Mouse (Mus musculus) heart, adult 8-10 months (tissue): ENCODE results near the gene Sorbs2. TPM values are rescaled to one million over a fixed set of nuclear protein-coding genes. Genes with fewer than 3 reads are reported as not detected.

Experiments used
- DNase-seq: peaks from one replicate; pipeline ENCODE4 v3.0.0; 2022; ENCODE audit warnings: low spot score
- total RNA-seq, 4 experiments: library from RNA; stranded (reverse); gene quantifications; 2 replicates each; pipeline ENCODE4 v1.2.4; 2022

Sorbs2 gene
- total RNA-seq, 4 experiments from 2014 or later, result 587 to 749 (median 714) TPM

DNA sequence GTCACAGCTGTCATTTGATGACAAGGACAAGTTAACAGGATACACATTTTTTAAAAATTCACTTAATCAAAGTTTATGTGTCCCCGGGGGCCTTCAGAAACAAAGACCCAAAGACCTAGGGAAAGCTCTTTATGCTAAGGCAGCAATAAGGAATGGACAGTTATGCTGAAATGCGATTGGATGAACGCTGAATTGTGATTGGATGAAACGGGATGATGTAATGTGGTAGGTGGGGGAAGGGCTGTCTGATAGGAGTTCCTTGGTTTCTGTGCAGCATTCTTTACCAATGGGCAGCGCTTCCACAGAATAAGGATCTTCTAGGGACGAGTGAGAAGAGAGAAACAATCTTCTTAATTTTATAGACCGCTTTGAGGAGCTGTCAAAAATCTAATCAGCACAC, 108.0 kb downstream of the Sorbs2 start:
- DNase-seq, result no peak

DNA sequence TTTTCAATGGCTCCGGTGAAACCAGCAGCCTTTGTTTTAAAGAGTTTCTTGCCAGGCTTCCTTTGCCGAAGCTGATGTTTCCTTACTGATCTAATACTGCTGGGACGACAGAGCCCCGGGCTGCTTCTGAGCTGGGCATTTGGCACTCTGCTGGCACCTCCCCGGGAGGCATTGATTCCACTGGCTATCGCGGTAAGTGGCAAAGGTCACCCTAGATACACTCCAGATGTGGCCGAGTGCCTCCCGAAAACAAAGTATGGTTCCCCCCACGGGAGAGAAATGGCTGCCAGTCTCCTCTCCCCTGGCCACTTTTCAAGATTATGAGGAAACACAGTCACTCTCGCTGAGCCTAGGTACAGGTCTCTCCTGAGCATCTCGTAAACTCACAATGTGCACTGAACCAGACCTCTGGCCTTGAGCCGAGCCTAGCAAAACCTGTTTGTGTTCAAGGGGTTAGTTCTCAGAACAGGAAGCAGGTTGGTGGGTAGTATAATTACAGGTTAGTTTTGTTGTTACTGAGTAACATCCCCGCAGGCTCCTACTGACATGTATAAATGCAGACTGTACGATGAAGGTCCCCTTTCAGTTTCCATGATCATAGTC, 114.1 kb downstream of the Sorbs2 start:
- no peak for DNase-seq

DNA sequence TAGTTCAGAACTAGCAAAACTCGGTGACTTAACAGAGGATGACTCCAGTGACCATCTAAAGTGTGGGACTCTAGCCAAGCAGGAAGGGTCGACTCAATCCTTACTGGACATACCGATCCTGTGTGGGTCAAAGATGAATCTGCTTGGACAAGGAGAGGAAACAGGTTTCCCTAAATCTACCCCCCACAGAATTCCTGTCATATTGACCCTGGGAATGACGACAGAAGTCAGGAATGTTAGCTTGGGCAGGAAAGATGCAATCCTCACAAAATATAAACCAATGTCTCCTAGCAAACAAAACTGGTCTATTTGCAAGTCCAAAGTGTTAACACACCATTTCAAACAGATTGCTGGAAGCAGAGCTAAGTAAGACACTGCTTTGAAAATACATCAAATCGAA, 118.8 kb downstream of the Sorbs2 start:
- DNase-seq, result no peak

DNA sequence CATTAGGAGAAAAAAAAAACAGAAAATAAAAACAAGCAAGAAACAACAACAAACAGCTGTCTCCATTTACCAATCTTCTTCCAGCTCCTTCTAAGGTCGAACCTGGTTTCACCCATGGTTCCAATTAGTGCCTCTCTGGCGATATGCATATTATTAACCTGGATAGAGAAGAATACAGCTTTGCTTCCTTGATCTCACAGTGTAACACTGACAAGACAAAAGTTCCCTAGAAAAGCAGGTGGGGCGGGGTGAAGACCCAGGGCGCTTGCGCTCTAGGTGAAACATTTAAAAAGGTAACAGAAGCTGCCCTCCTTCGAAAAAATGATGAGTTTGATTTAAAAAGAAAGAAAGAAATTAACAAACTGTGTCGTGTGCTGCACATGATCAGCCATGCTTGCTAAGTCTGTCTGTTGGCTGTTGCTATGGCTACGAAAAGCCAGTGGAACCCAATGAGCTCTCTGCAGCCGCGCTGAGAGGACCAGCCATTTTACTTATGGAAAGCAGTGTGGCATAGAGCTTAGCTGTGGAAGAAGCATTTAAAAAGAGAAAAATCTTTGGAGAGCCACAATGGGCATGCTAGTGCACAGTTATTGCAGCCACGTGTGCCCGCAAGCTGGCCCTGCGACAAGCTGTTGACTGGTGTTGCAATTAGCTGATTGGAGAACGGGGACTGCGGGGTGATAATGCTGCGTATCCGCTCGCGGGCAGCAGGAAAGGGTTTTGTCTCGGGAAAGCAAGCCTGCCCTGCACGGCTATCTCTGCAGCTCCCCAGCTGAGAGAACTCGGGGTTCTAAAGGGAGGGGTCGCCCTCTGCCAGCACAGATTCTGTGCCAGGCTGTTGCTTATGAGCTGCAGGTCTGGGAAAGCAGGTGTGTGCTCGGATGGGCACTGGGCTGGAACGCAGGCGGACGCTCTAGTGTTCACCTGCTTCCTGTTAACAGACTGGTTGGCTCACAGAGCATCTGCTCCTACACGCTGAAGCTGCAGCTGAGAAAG, 120.0 kb downstream of the Sorbs2 start:
- peak; percentile 40 for DNase-seq

DNA sequence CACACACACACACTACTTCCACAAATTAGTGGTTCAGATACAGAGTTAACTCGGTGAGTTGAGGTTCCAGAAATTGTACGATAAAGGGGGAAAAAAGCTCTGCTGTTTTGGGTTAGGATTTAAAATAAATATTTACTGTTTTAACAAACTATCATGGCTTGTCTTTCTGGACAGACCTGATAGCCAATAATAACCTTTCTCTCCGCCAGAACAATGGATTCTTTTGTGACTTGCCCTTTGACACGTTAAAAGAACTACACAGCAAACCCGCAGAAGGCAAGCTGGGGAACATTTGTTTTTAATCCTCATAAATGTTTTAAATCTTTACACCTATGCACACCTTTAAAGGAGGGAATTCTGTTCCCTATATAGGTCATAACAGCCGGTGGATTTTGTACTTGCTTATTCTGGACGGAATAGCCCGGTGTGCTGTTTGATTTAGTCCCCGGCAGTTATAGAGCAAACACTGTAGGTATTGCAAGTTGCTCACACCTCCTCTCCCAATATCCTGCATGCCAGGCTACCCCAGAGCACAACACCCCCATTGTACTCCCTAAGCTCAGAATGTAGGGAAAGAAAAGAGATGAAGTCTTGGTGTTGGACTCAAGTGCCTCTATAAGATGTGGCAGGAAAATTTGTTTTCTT, 121.0 kb downstream of the Sorbs2 start:
- no peak for DNase-seq

DNA sequence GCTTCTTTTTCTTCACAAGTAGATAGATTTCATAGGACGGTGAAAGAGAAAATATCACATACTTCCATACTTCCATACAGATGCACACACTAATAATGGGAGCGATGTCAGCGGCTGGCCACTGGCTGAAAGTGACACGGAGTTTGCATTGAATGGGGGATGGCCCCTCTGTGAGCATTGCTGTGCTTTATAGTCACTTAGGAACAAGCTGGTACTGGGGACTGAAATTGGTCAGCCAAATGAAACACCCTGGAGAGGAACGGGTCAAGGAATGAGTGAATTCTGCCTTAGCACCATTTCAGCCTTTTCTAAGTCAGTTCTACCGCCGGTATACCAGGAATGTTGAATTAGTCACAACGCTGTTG, 121.5 kb downstream of the Sorbs2 start:
- DNase-seq, result no peak

DNA sequence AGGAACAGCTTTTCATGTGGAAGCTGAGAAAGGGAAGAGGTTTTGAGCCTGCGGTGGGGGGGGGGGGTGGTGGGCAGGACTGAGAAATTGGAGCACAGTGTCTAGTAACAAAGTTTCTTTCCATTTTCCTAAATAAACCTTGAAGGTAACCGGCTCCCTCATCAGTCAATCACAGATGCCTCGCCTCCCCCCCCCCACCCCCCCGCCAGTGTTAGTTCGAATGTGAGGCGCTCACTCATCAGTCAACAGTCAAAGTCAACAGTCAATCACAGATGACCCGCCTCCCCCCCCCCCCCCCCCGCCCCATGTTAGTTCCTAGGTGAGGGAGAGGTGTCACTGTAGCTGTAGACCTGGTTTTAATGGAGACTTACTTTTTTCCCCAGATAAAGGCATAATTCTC, 123.4 kb downstream of the Sorbs2 start:
- DNase-seq, result no peak

DNA sequence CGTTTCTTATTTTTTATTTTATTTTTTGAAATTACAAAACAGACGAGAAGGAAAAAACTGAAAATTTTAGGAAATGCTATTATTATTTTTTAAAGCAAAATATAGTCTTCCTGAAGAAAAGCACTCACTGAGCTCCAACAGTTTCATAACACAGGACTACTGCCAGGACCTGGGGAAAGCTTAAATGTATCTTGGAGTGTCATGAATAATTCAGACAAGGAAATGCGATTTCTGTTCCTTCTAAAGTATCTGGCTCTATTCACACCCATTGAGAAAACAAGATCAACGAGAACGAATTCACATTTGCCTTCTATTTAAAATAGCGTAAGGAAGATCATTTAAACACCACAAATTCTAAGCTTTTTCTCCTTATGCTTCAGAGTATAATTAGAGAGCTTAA, 127.6 kb downstream of the Sorbs2 start:
- DNase-seq, result no peak

DNA sequence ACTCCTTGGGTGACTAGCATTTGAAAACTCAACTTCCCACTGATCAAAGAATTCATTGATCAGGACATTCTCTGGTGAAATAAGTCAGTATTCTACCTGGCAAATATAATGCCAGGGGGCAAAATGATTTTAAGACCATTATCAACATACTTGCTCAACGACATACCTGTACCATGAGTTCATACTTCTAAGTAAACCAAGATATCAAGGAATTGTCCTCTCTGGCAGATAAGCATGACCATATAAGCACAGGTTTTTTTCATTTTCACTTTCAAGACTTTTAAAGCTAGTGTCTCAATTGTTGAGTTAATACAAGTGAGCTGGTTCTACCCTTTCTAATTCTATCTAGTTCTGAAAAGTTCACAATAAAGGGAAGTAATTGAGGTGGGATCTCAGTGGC, 130.2 kb downstream of the Sorbs2 start:
- DNase-seq, result no peak

DNA sequence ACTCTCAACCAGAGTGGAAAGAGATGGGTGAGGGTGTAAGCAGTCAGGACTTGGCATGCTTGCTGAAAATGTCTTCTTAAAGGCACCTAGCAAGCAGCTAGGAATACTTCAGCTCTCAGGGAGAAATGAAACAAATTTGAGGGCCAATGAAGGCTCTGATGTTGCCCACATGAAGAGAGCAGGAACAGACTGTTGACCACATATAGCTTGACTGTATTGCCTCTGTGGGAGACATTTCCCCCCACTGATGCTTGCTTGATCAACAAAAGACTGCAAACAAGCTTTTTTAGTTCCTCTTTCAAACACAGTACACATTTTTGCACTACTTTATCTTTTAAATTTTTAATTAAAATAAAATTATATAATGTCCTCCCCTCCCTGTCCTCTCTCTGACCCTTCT, 131.9 kb downstream of the Sorbs2 start:
- DNase-seq, result no peak

DNA sequence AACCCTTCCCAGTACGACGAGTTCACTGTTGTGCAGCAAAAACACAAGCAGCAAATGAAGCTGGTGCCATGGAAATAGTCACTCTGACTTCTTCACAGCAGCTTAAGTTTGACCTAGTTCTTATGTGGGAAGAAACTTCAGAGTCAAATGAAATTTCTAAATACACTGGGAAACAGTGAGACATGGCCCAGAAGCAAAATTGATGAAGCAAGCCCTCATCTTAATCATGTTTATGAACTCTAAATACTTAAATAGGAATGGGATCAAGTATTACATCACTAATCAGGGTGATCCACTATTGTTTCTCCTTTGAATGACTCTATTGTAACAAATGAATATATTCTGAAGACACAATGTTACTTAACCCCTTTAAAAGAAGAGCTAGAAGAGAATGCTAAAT, 137.1 kb downstream of the Sorbs2 start:
- DNase-seq, result no peak

DNA sequence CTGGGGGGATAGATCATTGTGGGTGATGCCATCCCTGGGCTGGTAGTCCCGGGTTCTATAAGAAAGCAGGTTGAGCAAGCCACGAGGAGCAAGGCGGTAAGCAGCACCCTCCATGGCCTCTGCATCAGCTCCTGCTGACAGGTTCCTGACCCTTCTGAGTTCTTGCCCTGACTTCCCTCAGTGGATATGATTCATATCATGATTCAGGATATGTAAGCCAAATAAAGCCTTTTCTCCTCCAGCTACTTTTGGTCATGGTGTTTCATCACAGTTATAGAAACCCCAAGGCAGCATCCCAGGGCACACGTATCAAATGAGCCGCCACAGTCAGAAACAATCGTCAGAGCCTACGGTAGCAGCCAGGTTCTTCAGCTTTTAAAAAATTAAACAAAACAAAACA, 141.5 kb downstream of the Sorbs2 start:
- no peak for DNase-seq

DNA sequence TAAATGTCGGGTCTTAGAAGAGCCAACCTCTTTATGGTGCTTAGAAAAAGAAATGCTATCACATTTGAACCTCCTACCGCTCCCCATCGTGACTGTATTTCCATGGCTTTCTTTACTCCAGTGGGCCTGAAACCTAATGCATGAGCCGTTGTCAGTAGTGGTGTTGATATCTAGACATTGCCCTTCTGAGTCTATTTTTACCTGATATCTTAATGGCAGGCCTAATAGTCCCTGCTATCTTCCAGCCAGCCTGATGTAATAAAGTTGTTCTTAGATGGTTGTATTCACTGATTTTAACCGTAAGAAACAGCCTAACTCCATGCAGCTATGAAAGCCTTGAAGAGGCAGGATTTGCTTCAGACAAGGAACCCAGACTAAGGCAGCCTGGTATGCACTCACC, 142.4 kb downstream of the Sorbs2 start:
- DNase-seq, result no peak

DNA sequence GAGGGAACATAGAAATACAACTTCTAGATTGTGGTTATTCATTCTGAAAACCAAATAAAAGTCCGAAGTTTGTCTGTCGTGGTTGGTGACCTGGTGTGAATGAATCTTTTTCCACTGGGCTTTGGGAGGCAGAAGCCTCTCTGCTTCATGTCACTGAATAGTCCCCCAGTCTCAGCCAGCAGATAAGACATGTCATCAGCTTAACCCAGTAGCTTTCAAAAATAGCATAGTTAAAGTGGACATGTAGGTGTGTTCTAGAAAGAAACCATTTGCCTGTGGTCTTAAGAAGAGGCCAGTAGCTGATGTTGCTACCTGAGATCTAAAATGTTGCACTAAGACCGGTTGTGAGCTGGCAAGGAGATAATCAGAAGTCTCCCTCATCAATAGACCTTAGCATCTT, 150.4 kb downstream of the Sorbs2 start:
- DNase-seq, result no peak

DNA sequence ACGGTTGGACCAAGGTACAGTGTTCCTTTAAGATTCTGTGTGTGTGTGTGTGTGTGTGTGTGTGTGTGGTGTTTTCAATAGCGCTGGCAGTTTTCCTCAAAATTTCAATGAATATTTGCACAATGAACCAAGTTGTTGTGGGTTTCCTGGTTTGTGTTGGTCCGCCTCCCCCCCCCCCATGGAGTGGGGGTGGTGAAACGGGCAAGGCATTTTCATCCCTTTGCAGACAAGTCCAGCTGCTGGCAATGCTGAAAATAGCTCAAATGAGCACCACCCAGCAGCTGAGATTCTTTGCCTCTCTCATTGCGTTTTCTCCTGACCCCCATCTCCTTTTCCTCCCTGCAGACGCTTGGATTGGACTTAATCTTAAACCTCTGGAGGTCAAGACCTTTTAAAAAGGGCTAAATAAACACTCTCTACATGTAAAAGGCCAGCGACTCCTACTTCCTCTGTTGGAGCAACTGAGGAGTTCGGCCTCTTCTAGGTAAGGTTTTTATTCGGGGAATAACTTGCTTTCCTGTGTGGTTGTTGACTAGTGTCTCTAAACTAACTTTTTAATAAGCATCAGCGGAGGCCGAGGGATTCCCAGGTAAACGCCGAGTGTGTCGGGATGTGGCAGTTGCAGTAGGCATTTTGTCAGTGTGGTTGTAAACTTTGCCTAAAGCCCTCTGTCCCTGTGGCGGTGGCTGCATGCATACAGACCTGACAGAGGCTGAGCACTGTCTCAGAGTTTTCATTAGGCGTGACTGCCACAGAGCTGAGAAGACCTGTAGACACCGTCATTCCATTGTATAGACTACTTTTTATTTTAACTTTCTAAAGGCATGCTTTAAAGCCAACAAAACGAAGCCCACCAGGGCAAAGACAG, 151.1 kb downstream of the Sorbs2 start:
- DNase-seq, result peak; percentile 44

DNA sequence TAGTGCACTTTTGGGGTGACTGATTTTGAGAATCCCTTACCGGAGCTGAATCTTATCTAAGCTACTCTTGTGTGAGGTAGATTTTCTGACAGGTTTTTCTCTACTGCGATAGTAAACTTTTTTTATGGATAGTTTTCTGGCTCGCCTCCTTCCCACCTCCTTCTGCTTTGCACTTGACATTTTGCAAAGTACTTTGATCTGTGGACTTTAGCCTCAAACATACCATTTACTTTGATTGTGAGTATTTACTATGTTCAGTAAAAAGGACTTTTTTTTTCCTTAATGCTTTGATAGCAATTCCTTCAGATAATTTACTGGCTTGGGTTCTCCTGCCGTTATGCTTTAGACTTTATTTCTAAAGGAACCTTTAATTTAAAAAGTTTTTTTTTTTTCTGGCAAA, 151.9 kb downstream of the Sorbs2 start:
- no peak for DNase-seq

DNA sequence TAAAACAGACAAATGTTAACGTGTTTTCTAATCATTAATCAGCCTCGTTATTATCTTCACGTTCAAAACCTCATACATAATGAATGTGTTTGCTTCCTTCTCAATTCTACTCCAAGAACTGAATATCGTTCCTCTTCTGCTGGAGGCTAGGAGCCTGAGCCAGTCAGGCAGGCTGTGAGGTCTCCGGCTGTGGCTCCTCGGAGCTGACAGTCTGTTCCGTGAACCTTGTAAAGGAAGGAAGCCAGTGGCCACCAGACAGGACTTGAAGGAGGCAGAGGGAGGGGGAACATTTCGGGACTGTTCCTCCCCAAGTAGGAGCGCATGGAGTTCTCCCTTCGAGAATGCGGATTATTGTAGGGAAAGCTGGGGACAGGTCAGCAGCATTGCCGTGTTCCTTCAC, 153.0 kb downstream of the Sorbs2 start:
- no peak for DNase-seq

DNA sequence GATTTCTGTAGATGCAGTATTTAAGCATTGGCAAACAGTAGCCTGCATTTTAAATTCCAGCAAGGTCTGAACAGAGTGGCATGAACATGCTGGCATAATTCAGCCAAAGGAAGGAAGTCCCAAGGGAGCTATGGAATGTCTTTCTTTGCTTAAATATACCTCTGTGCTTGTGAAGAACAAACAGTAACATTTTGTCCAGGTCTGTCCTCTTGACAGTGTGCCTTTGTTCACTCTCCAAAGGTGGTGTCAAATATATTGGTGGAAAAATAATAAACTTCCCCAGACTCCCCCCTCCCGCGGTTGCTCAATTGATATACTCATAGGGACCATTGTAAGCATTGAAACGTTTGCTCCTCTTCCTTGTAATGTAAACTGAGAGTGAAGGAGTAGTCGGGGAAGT, 154.0 kb downstream of the Sorbs2 start:
- DNase-seq, result no peak

DNA sequence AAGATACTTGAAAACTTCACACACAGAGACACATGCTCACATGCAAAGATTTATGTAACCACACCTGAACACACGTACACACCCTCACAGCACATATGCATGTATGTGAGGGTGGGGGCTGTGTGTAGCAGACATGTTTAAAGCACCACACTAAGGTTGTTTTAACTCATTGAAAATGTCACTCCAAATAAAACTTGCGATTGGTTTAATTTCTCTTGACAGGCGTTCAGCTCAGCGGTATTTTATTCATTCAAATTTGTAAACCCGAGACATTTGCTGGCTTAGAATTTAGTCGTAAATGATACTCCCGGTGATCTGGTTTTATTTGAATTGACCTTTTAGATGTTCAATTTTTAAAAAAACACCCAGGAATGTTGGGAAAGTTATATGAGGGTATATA, 158.6 kb downstream of the Sorbs2 start:
- DNase-seq, result no peak

DNA sequence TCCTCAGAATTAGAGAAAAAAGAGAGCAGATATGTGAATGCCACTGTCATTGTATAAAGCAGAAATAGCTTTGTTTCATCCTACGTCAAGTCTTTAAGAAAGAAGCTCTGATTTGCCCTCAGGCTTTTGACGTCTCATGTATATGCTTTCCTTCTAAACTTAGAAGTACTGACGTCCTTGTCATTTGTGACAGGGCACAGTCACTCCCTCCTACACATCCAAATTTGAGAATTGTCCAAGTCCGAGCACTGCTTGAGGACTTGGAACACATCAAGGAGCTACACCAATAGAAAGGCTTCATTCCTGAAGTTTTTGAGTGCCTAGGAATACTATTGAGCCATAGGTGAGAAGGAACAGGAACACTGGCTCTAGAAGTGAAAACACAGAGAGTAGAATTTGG, 165.6 kb downstream of the Sorbs2 start:
- DNase-seq, result no peak

DNA sequence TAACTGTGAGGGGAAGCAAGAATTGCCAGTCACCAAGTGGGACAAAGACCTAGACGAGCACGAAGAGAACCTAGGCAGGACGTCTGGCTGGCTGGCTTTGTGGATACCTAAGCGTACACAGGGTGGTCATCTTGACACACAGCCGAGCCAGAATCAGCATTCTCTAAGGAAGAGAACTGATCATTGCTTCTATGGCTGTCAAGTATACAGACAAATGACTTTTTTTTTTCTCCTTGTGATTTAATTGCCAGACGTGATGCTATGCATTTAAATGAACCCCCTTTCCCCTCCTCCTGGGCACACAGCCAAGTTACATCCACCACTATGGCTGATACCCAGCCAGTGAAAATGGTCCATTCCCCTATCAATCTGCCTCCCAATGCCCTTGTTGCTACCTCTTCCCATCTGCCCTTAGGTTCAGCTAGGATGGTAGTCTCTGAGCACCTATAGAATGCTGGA, 168.3 kb downstream of the Sorbs2 start:
- DNase-seq, result no peak
